Mouse (Mus musculus): ENCODE measurements at regions not wholly inside any gene's neighbourhood (a gene's known extent, or its start where the extent isn't known, plus 50 kb on each side); places are given as distances from the start of the nearest gene placed in this dataset.

DNA sequence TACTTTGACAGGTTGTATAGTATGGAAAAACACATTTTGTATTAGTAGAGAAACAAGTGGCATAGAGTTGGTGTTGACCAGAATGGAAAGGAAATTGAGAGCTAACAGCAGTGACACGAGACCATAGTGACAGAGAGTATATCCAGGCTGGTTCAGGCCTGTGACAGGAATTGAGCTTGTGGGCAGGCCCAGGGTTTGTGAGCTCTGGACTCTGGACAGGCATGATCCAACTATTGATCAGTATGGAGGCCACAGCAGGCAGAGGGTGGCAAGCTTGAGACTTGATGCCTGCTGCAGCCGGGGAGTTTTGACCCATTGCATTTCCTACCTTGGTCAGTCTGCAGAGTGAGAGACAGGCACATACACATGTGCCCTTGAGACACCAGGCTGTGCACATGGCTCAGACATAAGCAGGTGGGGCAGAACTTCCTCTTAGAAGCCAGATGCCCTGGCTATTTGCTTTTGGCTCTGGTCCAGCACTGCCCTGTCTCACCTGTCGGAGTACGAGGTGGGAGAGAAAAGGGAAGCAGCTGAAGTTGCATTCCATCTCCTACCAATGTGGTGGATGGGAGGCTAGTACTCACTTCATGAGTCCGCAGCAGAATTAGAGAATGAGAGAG is 1006.2 kb upstream of the Cdh20 start:
- Histone ChIP-seq H3K27me3 (ENCODE audit: control insufficient read depth, insufficient read depth, low read length) (no peaks in the 10 kb centered on the region), H3K27ac (ENCODE audit: low read depth, low read length) (no peak overlapping the region), H3K4me1 (ENCODE audit: control insufficient read depth, insufficient read depth, low read length) (no peaks in the 10 kb centered on the region), H3K9me3 (ENCODE audit: control insufficient read depth, low read length) (no peaks in the 10 kb centered on the region), H3K9ac (ENCODE audit: low read length) (no peak overlapping the region), H3K4me2 (no peak overlapping the region), H3K4me3 (ENCODE audit: low read depth, low read length) (no peak overlapping the region), H3K36me3 (ENCODE audit: control insufficient read depth, insufficient read depth, low read length) (no peaks in the 10 kb centered on the region)
- ATAC-seq (ENCODE audit: low FRiP score) (no peak), DNase-seq (ENCODE audit: low spot score, missing footprints) (no peak)
- 87% methylated on average over 5 of the region's 5 CpGs for WGBS

DNA sequence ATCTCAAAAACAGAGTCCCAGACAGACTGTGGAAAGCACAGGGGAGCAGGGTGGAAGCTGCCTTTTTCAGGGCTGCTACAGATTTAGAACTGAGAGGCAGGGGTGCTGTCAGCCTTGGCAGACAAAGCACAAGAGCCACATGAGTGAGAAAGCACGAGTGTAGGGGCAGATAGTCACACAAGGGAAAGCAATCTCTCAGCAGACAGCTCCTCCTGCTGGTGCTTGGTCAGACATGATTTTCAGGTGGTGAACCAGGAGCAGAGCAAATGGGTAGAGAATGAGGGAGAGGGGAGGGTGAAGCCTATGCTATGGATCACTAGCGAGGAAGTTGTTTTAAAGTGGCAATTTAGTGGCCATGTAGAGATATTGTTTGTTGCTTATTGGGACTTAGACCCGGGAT is 1005.6 kb upstream of the Cdh20 start:
- H3K4me1 ChIP-seq (ENCODE audit: control insufficient read depth, insufficient read depth, low read length): no peaks in the 10 kb centered on the region
- no peaks in the 10 kb centered on the region for H3K9me3 ChIP-seq (ENCODE audit: control insufficient read depth, low read length)
- no peak overlapping the region for H3K9ac ChIP-seq (ENCODE audit: low read length)
- no peak overlapping the region for H3K4me2 ChIP-seq
- H3K27ac ChIP-seq (ENCODE audit: low read depth, low read length): no peak overlapping the region
- ATAC-seq (ENCODE audit: low FRiP score): no peak
- 42% methylated on average over 3 of the region's 3 CpGs for WGBS
- H3K36me3 ChIP-seq (ENCODE audit: control insufficient read depth, insufficient read depth, low read length): no peaks in the 10 kb centered on the region
- no peak overlapping the region for H3K4me3 ChIP-seq (ENCODE audit: low read depth, low read length)
- no peaks in the 10 kb centered on the region for H3K27me3 ChIP-seq (ENCODE audit: control insufficient read depth, insufficient read depth, low read length)
- no peak for DNase-seq (ENCODE audit: low spot score, missing footprints)

DNA sequence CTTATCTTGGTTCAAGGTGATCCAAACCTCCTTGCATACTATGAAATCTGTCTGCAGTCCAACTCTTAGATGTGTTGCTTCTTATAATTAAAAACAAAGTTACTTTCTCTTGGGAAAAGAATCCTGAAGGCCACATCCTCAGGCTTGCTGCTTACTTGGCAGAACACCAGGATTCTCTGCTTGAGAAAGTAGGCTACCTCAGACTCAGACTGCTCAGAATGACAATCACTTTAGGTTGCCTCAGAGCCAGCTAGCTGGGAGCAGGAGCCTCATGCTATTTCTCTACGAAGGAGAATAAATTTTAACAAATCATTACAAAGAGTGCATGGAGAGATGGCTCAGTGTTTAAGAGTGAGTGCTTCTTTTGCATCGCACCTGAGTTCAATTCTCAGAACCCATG is 1001.0 kb upstream of the Cdh20 start:
- Histone ChIP-seq H3K27ac (ENCODE audit: low read depth, low read length) (no peak overlapping the region), H3K9me3 (ENCODE audit: control insufficient read depth, low read length) (no peaks in the 10 kb centered on the region), H3K4me3 (ENCODE audit: low read depth, low read length) (no peak overlapping the region), H3K27me3 (ENCODE audit: control insufficient read depth, insufficient read depth, low read length) (no peaks in the 10 kb centered on the region), H3K4me2 (no peak overlapping the region), H3K4me1 (ENCODE audit: control insufficient read depth, insufficient read depth, low read length) (no peaks in the 10 kb centered on the region), H3K9ac (ENCODE audit: low read length) (no peak overlapping the region), H3K36me3 (ENCODE audit: control insufficient read depth, insufficient read depth, low read length) (no peaks in the 10 kb centered on the region)
- DNase-seq (ENCODE audit: low spot score, missing footprints) (no peak), ATAC-seq (ENCODE audit: low FRiP score) (no peak)
- 76% methylated on average over 2 of the region's 2 CpGs for WGBS

DNA sequence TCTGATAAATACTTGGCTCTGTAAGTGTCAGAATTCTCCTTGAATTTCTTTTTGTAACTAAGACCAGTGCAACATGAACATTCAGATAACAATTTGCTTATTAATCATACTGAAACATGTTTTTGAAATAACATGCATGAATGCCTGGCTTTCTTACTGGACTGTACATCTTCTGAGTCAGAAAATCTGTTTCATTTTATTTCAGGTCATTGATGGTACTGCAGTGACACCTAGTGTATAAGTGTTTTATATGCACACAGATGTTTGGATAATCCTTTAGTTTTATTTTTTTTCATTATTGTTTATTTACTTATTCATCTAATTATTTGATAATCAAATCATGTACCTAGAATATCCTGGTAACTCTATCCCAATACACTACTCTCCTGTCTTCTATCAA is 983.6 kb upstream of the Cdh20 start:
- no peak overlapping the region for H3K4me2 ChIP-seq
- no peak overlapping the region for H3K4me3 ChIP-seq (ENCODE audit: low read depth, low read length)
- H3K4me1 ChIP-seq (ENCODE audit: control insufficient read depth, insufficient read depth, low read length): no peaks in the 10 kb centered on the region
- H3K27ac ChIP-seq (ENCODE audit: low read depth, low read length): no peak overlapping the region
- DNase-seq (ENCODE audit: low spot score, missing footprints) (no peak), ATAC-seq (ENCODE audit: low FRiP score) (no peak)
- H3K27me3 ChIP-seq (ENCODE audit: control insufficient read depth, insufficient read depth, low read length): no peaks in the 10 kb centered on the region
- H3K9me3 ChIP-seq (ENCODE audit: control insufficient read depth, low read length): no peaks in the 10 kb centered on the region
- H3K9ac ChIP-seq (ENCODE audit: low read length): no peak overlapping the region
- no peaks in the 10 kb centered on the region for H3K36me3 ChIP-seq (ENCODE audit: control insufficient read depth, insufficient read depth, low read length)

- Histone ChIP-seq H3K27ac (ENCODE audit: low read depth, low read length) (no peak overlapping the region), H3K4me2 (no peak overlapping the region), H3K4me1 (ENCODE audit: control insufficient read depth, insufficient read depth, low read length) (no peaks in the 10 kb centered on the region), H3K36me3 (ENCODE audit: control insufficient read depth, insufficient read depth, low read length) (no peaks in the 10 kb centered on the region), H3K9ac (ENCODE audit: low read length) (no peak overlapping the region), H3K9me3 (ENCODE audit: control insufficient read depth, low read length) (no peaks in the 10 kb centered on the region), H3K27me3 (ENCODE audit: control insufficient read depth, insufficient read depth, low read length) (no peaks in the 10 kb centered on the region), H3K4me3 (ENCODE audit: low read depth, low read length) (no peak overlapping the region)
- ATAC-seq (ENCODE audit: low FRiP score) (no peak), DNase-seq (ENCODE audit: low spot score, missing footprints) (no peak)
These were observed 972.0 kb upstream of the Cdh20 start for GRCm38 (mm10) chr1:103796337-103796736.

- Histone ChIP-seq H3K4me3 (ENCODE audit: low read depth, low read length) (no peak overlapping the region), H3K36me3 (ENCODE audit: control insufficient read depth, insufficient read depth, low read length) (no peaks in the 10 kb centered on the region), H3K27ac (ENCODE audit: low read depth, low read length) (no peak overlapping the region), H3K27me3 (ENCODE audit: control insufficient read depth, insufficient read depth, low read length) (no peaks in the 10 kb centered on the region), H3K4me1 (ENCODE audit: control insufficient read depth, insufficient read depth, low read length) (no peaks in the 10 kb centered on the region), H3K9ac (ENCODE audit: low read length) (no peak overlapping the region), H3K4me2 (no peak overlapping the region), H3K9me3 (ENCODE audit: control insufficient read depth, low read length) (no peaks in the 10 kb centered on the region)
- DNase-seq (ENCODE audit: low spot score, missing footprints) (peak; percentile 91), ATAC-seq (ENCODE audit: low FRiP score) (peak; percentile 58)
These were observed 969.0 kb upstream of the Cdh20 start for GRCm38 (mm10) chr1:103799343-103799742.

DNA sequence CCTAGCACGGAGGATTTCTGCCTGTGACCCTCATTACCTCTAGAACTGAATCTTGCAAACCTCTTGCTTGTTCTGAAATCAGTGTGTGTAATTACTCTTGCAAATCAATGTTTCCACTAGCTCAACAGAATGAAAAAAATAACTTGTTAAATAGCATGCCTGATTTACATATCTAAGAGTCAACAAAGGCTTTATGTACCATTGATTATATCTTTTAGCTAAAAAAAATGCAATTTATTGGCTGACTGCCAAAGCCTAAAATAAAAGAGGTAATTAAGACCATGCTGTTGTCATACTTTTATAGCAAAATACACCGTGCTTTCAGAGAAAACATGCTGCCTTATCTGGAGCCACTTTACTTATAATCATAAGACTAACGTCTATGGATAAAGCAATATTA is 950.4 kb upstream of the Cdh20 start:
- H3K4me1 ChIP-seq (ENCODE audit: control insufficient read depth, insufficient read depth, low read length): no peaks in the 10 kb centered on the region

More for the DNA sequence above, 950.4 kb upstream of the Cdh20 start:
- no peaks in the 10 kb centered on the region for H3K9me3 ChIP-seq (ENCODE audit: control insufficient read depth, low read length)
- no peaks in the 10 kb centered on the region for H3K27me3 ChIP-seq (ENCODE audit: control insufficient read depth, insufficient read depth, low read length)
- no peak overlapping the region for H3K27ac ChIP-seq (ENCODE audit: low read depth, low read length)
- no peak overlapping the region for H3K4me3 ChIP-seq (ENCODE audit: low read depth, low read length)
- H3K4me2 ChIP-seq: no peak overlapping the region
- WGBS: 76% methylated on average over 3 of the region's 3 CpGs
- H3K36me3 ChIP-seq (ENCODE audit: control insufficient read depth, insufficient read depth, low read length): no peaks in the 10 kb centered on the region
- no peak overlapping the region for H3K9ac ChIP-seq (ENCODE audit: low read length)
- ATAC-seq (ENCODE audit: low FRiP score) (no peak), DNase-seq (ENCODE audit: low spot score, missing footprints) (no peak)
